Mouse (Mus musculus) heart, adult 2 months (tissue): ENCODE results near the gene Dennd6a. TPM values are rescaled to one million over a fixed set of nuclear protein-coding genes. Genes with fewer than 3 reads are reported as not detected.

Source experiments
- DNase-seq, 2 experiments: peaks; one replicate each; pipeline ENCODE4 v3.0.0; 2021
- H3K27ac ChIP-seq: fragments of 200-600 bp; 2 replicates; pipeline ENCODE4 v1.8.1; 2022
- H3K27me3 ChIP-seq: fragments of 200-500 bp; 2 replicates; pipeline ENCODE4 v1.6.1; 2012; ENCODE audit warnings: mild to moderate bottlenecking, low read length, inconsistent platforms, mixed read lengths; ENCODE audit not compliant: control insufficient read depth, insufficient read depth
- H3K36me3 ChIP-seq: fragments of 200-500 bp; 2 replicates; pipeline ENCODE4 v1.6.1; 2012; ENCODE audit warnings: low read length, inconsistent platforms; ENCODE audit not compliant: control insufficient read depth, insufficient read depth
- H3K4me1 ChIP-seq: fragments of 200-500 bp; 2 replicates; pipeline ENCODE4 v1.6.1; 2011; ENCODE audit warnings: low read length; ENCODE audit not compliant: control insufficient read depth, insufficient read depth
- H3K4me3 ChIP-seq: fragments of 200-600 bp; 2 replicates; pipeline ENCODE4 v1.8.1; 2022
- H3K79me2 ChIP-seq: fragments of 200-500 bp; replicated peaks from 2 replicates; pipeline ENCODE4 v1.6.1; 2012; ENCODE audit warnings: mild to moderate bottlenecking, inconsistent platforms, low read length, moderate library complexity, mixed read lengths; ENCODE audit not compliant: control insufficient read depth, insufficient read depth
- H3K9ac ChIP-seq: fragments of 200-500 bp; 2 replicates; pipeline ENCODE4 v1.6.1; 2012; ENCODE audit warnings: low read depth, mild to moderate bottlenecking, control low read depth, inconsistent platforms, low read length, mixed read lengths
- CTCF ChIP-seq: fragments of 200-600 bp; IDR thresholded peaks from 2 replicates; pipeline ENCODE4 v1.8.1; 2022; ENCODE audit warnings: antibody characterized with exemption, mild to moderate bottlenecking, moderate library complexity
- EP300 ChIP-seq: fragments of 200-500 bp; IDR thresholded peaks from 2 replicates; pipeline ENCODE4 v1.6.1; 2011; ENCODE audit warnings: low read depth, low read length, control low read depth; ENCODE audit not compliant: insufficient read depth
- POLR2A ChIP-seq: fragments of 200-500 bp; IDR thresholded peaks from 2 replicates; pipeline ENCODE4 v1.6.1; 2011; ENCODE audit warnings: mild to moderate bottlenecking, low read depth, low read length, control low read depth; ENCODE audit not compliant: insufficient read depth
- WGBS: fragments of 180-500 bp; shearing (Covaris S2); methylation state at CpG from one replicate; pipeline ENCODE4 v1.1.7; 2018; 5-methylcytosine and 5-hydroxymethylcytosine counted together
- intact Hi-C: fragments of 180-260 bp; cut with DNase I; formaldehyde crosslinking; loops from one replicate; pipeline ENCODE4 v1.15.1; 2025
- polyA plus RNA-seq: library from polyadenylated mRNA; depleted of rRNA; stranded (reverse); fragments of >200 nt; gene quantifications from 2 replicates; pipeline ENCODE4 v1.2.3, GENCODE M21; 2012
- total RNA-seq, 2 experiments: library from RNA; stranded (reverse); gene quantifications; 2 replicates each; pipeline ENCODE4 v1.2.3; 2021

The Dennd6a gene
- total and polyA plus RNA-seq, 3 experiments = 6.9 to 14.0 (median 13.4) TPM

- intact Hi-C loops = no loop called here
- no peak for TF ChIP-seq CTCF
- no peak for TF ChIP-seq EP300
- no peak for TF ChIP-seq POLR2A
- Histone ChIP-seq H3K9ac (no peak overlapping the region), H3K4me3 (no peak overlapping the region), H3K36me3 (peaks cover 6% of the 10 kb centered on the region), H3K27me3 (no peaks in the 10 kb centered on the region), H3K79me2 (peaks cover 3% of the 10 kb centered on the region), H3K27ac (no peak overlapping the region), H3K4me1 (no peaks in the 10 kb centered on the region)
- no peak for DNase-seq
- 34% methylated on average over 5 of the region's 5 CpGs for WGBS
Measured at GRCm38 (mm10) chr14:26595695-26596365, 22.2 kb downstream of the Dennd6a start.

- Histone ChIP-seq H3K27ac (no peak overlapping the region), H3K27me3 (no peaks in the 10 kb centered on the region), H3K36me3 (peaks cover 10% of the 10 kb centered on the region), H3K9ac (no peak overlapping the region), H3K79me2 (no peaks in the 10 kb centered on the region), H3K4me1 (no peaks in the 10 kb centered on the region), H3K4me3 (no peak overlapping the region)
- no peak for DNase-seq
- intact Hi-C loops = no loop called here
- no peak for TF ChIP-seq EP300
- TF ChIP-seq CTCF = no peak
- no peak for TF ChIP-seq POLR2A
- 71% methylated on average over 4 of the region's 4 CpGs for WGBS
Measured at GRCm38 (mm10) chr14:26605354-26605753, 31.7 kb downstream of the Dennd6a start.

GRCm38 (mm10) chr14:26609674-26610073, 36.0 kb downstream of the Dennd6a start:
- no peaks in the 10 kb centered on the region for H3K27me3 ChIP-seq
- no peak for DNase-seq
- WGBS = 100% methylated on average over 1 of the region's 1 CpGs
- no peaks in the 10 kb centered on the region for H3K4me1 ChIP-seq
- no peak overlapping the region for H3K27ac ChIP-seq
- H3K9ac ChIP-seq = no peak overlapping the region
- no peak overlapping the region for H3K4me3 ChIP-seq
- TF ChIP-seq POLR2A = no peak
- no peak for TF ChIP-seq CTCF
- no peak for TF ChIP-seq EP300
- H3K36me3 ChIP-seq = peaks cover 13% of the 10 kb centered on the region
- intact Hi-C loops = loop anchor here (10.0 kb wide), 1 partner anchor 65 kb away; no protein-coding TSS in a partner anchor
- no peaks in the 10 kb centered on the region for H3K79me2 ChIP-seq

- H3K36me3 ChIP-seq = peaks cover 9% of the 10 kb centered on the region
- no peak for DNase-seq
Measured at GRCm38 (mm10) chr14:26610689-26611088, 37.0 kb downstream of the Dennd6a start.

GRCm38 (mm10) chr14:26625301-26625700, 51.6 kb downstream of the Dennd6a start:
- Histone ChIP-seq H3K36me3 (peaks cover 3% of the 10 kb centered on the region; the same call in 1 of the 2 replicates), H3K27me3 (no peaks in the 10 kb centered on the region), H3K9ac (no peak overlapping the region), H3K4me1 (no peaks in the 10 kb centered on the region; the same call in 1 of the 2 replicates), H3K27ac (no peak overlapping the region), H3K4me3 (no peak overlapping the region), H3K79me2 (no peaks in the 10 kb centered on the region)
- DNase-seq = no peak
- 65% methylated on average over 4 of the region's 4 CpGs for WGBS
- TF ChIP-seq POLR2A = no peak
- no peak for TF ChIP-seq CTCF
- no peak for TF ChIP-seq EP300
- intact Hi-C loops = no loop called here

More at GRCm38 (mm10) chr14:26610689-26611088, 37.0 kb downstream of the Dennd6a start:
- Histone ChIP-seq H3K4me1 (no peaks in the 10 kb centered on the region), H3K79me2 (no peaks in the 10 kb centered on the region), H3K27me3 (no peaks in the 10 kb centered on the region), H3K9ac (no peak overlapping the region), H3K27ac (no peak overlapping the region), H3K4me3 (no peak overlapping the region)
- intact Hi-C loops = loop anchor here (10.0 kb wide), 1 partner anchor 64 kb away; no protein-coding TSS in a partner anchor
- no peak for TF ChIP-seq POLR2A
- TF ChIP-seq CTCF = no peak
- no peak for TF ChIP-seq EP300
- WGBS = 87% methylated on average over 4 of the region's 4 CpGs

- TF ChIP-seq POLR2A (no peak), EP300 (no peak)
- H3K79me2 ChIP-seq = no peaks in the 10 kb centered on the region
- intact Hi-C loops = no loop called here
- H3K27me3 ChIP-seq = no peaks in the 10 kb centered on the region
- H3K4me3 ChIP-seq = no peak overlapping the region
- H3K4me1 ChIP-seq = no peaks in the 10 kb centered on the region; the same call in 1 of the 2 replicates
- DNase-seq = no peak
- H3K36me3 ChIP-seq = peaks cover 2% of the 10 kb centered on the region; the same call in 1 of the 2 replicates
- 83% methylated on average over 5 of the region's 5 CpGs for WGBS
- H3K27ac ChIP-seq = no peak overlapping the region
- no peak overlapping the region for H3K9ac ChIP-seq
Measured at GRCm38 (mm10) chr14:26626605-26627140, 53.0 kb downstream of the Dennd6a start.
